ENCODE assay signal across 25 mouse cellular contexts in genomic region chr11:58275756-58276155, GRCm38 (mm10). TPM values are rescaled to one million over a fixed set of nuclear protein-coding genes. Genes with fewer than 3 reads are reported as not detected.
"Had no signal": no experiment of that assay in that cellular context is flagged by ENCODE, and none has a peak within 500 bp of the region (broad histone marks: within the 10 kb centered on the region; RNA-seq: fewer than 3 reads in every experiment).

No protein-coding gene starts in this region.

- H3K36me3 ChIP-seq: limb, embryonic 10.5 days; limb, embryonic 13.5 days; lung, embryonic 15.5 days; neural tube, embryonic 12.5 days; neural tube, embryonic 15.5 days; stomach, embryonic 15.5 days had no signal

- H3K9me3 ChIP-seq: limb, embryonic 10.5 days; limb, embryonic 13.5 days; lung, embryonic 15.5 days; neural tube, embryonic 12.5 days; neural tube, embryonic 15.5 days; stomach, embryonic 15.5 days had no signal

- H3K27me3 ChIP-seq: lung, embryonic 15.5 days; neural tube, embryonic 12.5 days; neural tube, embryonic 15.5 days; stomach, embryonic 15.5 days had no signal

- H3K27ac ChIP-seq: kidney, postnatal 0 days; layer of hippocampus, adult 2 months; limb, embryonic 10.5 days; limb, embryonic 13.5 days; lung, embryonic 15.5 days; neural tube, embryonic 12.5 days; neural tube, embryonic 15.5 days; stomach, embryonic 15.5 days had no signal

- H3K4me1 ChIP-seq: limb, embryonic 10.5 days; limb, embryonic 13.5 days; lung, embryonic 15.5 days; neural tube, embryonic 12.5 days; neural tube, embryonic 15.5 days; stomach, embryonic 15.5 days had no signal

- H3K4me2 ChIP-seq: limb, embryonic 13.5 days; lung, embryonic 15.5 days; neural tube, embryonic 12.5 days; neural tube, embryonic 15.5 days; stomach, embryonic 15.5 days had no signal

- H3K4me3 ChIP-seq: layer of hippocampus, adult 2 months; limb, embryonic 10.5 days; limb, embryonic 13.5 days; lung, embryonic 15.5 days; neural tube, embryonic 12.5 days; neural tube, embryonic 15.5 days; stomach, embryonic 15.5 days had no signal

- DNase-seq: kidney, adult 2 months; kidney, postnatal 25 days; layer of hippocampus, adult 9-11 months; lung, adult 18-20 months; lung, postnatal 10 days; lung, postnatal 36 days; midbrain, embryonic 14.5 days; retina, postnatal 1 day; right cerebral cortex, postnatal 25 days; spleen, adult 18-20 months; thymus, postnatal 25 days had no signal

- H3K9ac ChIP-seq: limb, embryonic 13.5 days; lung, embryonic 15.5 days; neural tube, embryonic 12.5 days; neural tube, embryonic 15.5 days; stomach, embryonic 15.5 days had no signal

- ATAC-seq: intestine, postnatal 0 days had no signal

RNA-seq across cellular contexts. Expression of gene 4930438A08Rik, which starts 1.2 kb away (rescaled TPM):
- total RNA-seq: layer of hippocampus, adult 2 months; layer of hippocampus, postnatal 25 days; left cerebral cortex, adult 18-20 months; left cerebral cortex, postnatal 25 days; liver, adult 2 months had no signal
- polyA plus RNA-seq: intestine, postnatal 0 days; kidney, adult 2 months; kidney, embryonic 14.5 days; limb, embryonic 10.5 days; liver, adult 2 months; midbrain, embryonic 14.5 days; neural tube, embryonic 15.5 days had no signal
